Mouse (Mus musculus) G1E (cell line): Measurements from ENCODE around the gene Gtpbp1. TPM values are rescaled to one million over a fixed set of nuclear protein-coding genes. Genes with fewer than 3 reads are reported as not detected.

Source experiments
- ATAC-seq: 2 replicates; pipeline ENCODE4 v1.8.0; 2016; ENCODE audit warnings: mild to moderate bottlenecking; ENCODE audit not compliant: insufficient number of reproducible peaks, poor library complexity, low FRiP score, severe bottlenecking; ENCODE audit errors: extremely low read depth
- DNase-seq: peaks from one replicate; pipeline ENCODE4 v3.0.0; 2012; ENCODE audit warnings: low spot score
- H3K27me3 ChIP-seq: 2 replicates; pipeline ENCODE4 v1.6.1; 2012; ENCODE audit warnings: mild to moderate bottlenecking, low read length, inconsistent platforms; ENCODE audit not compliant: insufficient read depth
- H3K36me3 ChIP-seq: replicated peaks from 2 replicates; pipeline ENCODE3; 2012; ENCODE audit warnings: mild to moderate bottlenecking, inconsistent platforms
- H3K4me1 ChIP-seq: 2 replicates; pipeline ENCODE4 v1.6.1; 2012; ENCODE audit warnings: low read depth, low read length, inconsistent platforms, mixed read lengths; ENCODE audit not compliant: insufficient read depth
- H3K4me3 ChIP-seq: 2 replicates; pipeline ENCODE4 v1.5.1; 2012; ENCODE audit warnings: low read depth, mild to moderate bottlenecking, inconsistent platforms, low read length, moderate library complexity, mixed read lengths
- H3K9me3 ChIP-seq: replicated peaks from 2 replicates; pipeline ENCODE4 v1.6.1; 2012; ENCODE audit warnings: inconsistent platforms
- CTCF ChIP-seq: IDR thresholded peaks from 2 replicates; pipeline ENCODE4 v1.5.1; 2012; ENCODE audit warnings: low read depth, low read length, inconsistent platforms, mixed read lengths
- GATA1 ChIP-seq: IDR thresholded peaks from 2 replicates; pipeline ENCODE4 v1.6.1; 2012; ENCODE audit warnings: borderline replicate concordance, low read length, inconsistent platforms, mixed read lengths
- GATA2 ChIP-seq: IDR thresholded peaks from 2 replicates; pipeline ENCODE4 v1.6.1; 2012; ENCODE audit warnings: low read depth, low read length, inconsistent platforms, borderline replicate concordance
- POLR2AphosphoS5 ChIP-seq: IDR thresholded peaks from 2 replicates; pipeline ENCODE4 v1.6.1; 2012; ENCODE audit warnings: low read depth, low read length, inconsistent platforms; ENCODE audit not compliant: insufficient replicate concordance
- TAL1 ChIP-seq: conservative IDR thresholded peaks from 2 replicates; pipeline ENCODE4 v1.6.1; 2012; ENCODE audit warnings: low read depth, low read length, inconsistent platforms, mixed read lengths
- polyA plus RNA-seq: library from polyadenylated mRNA; stranded (reverse); fragments of >175 nt; gene quantifications from 2 replicates; pipeline ENCODE4 v1.2.3, GENCODE M21; 2012
- total RNA-seq, 2 experiments: library from RNA; stranded (forward) in 1 of 2; stranded (reverse) in 1 of 2; fragments of 200-1000 nt in 1 of 2; fragments of >200 nt in 1 of 2; fragmentation: Nextera tagmentation in 1 of 2; gene quantifications; 2 replicates each; pipeline ENCODE4 v1.2.3; 2014 to 2017

Gene Gtpbp1
- total and polyA plus RNA-seq, 3 experiments = 54.8 to 108 (median 63.7) TPM

- H3K36me3 ChIP-seq = peaks cover 67% of the 10 kb centered on the region
- TF ChIP-seq GATA1 (no peak), GATA2 (no peak), CTCF (no peak), TAL1 (no peak), POLR2AphosphoS5 (no peak)
Measured at GRCm38 (mm10) chr15:79766586-79767071, 76.0 kb downstream of the Gtpbp1 start.

GRCm38 (mm10) chr15:79767327-79767961 lies 76.8 kb downstream of the Gtpbp1 start:
- DNase-seq = no peak
- ATAC-seq = no peak
- Histone ChIP-seq H3K36me3 (peaks cover 61% of the 10 kb centered on the region), H3K4me3 (no peak overlapping the region), H3K27me3 (no peaks in the 10 kb centered on the region), H3K9me3 (no peaks in the 10 kb centered on the region), H3K4me1 (peaks cover 6% of the 10 kb centered on the region; the same call in 1 of the 2 replicates)
- TF ChIP-seq GATA1 (no peak), CTCF (no peak), TAL1 (no peak), POLR2AphosphoS5 (no peak), GATA2 (no peak)

More at GRCm38 (mm10) chr15:79766586-79767071, 76.0 kb downstream of the Gtpbp1 start:
- Histone ChIP-seq H3K4me3 (no peak overlapping the region), H3K9me3 (no peaks in the 10 kb centered on the region), H3K4me1 (peaks cover 6% of the 10 kb centered on the region; the same call in 1 of the 2 replicates), H3K27me3 (no peaks in the 10 kb centered on the region)
- no peak for ATAC-seq
- DNase-seq = no peak

DNA sequence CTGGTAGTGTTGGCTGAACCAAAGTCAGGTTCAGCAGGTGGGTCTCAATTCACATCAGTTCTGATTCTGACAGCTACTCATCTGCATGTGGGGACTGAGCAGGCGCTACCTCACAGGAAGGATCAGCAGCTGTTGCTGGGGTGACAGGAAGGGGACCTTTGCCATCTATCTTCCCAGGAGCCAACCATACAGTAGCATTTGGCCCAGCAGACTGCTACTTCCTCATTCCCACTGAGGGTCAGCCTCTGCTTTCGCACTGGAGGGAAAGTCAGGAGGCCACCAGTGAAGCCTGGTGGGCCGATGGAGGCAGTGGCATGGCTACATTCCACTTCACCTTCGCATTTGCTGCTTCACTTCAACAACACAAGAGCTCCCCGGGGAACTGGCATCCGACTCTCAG lies 77.7 kb downstream of the Gtpbp1 start:
- H3K36me3 ChIP-seq = peaks cover 56% of the 10 kb centered on the region
- H3K27me3 ChIP-seq = no peaks in the 10 kb centered on the region
- no peak for TF ChIP-seq GATA1
- no peak for TF ChIP-seq CTCF
- TF ChIP-seq TAL1 = no peak
- TF ChIP-seq POLR2AphosphoS5 = no peak
- no peak for TF ChIP-seq GATA2
- H3K4me3 ChIP-seq = no peak overlapping the region
- H3K9me3 ChIP-seq = no peaks in the 10 kb centered on the region
- ATAC-seq (no peak), DNase-seq (no peak)
- peaks cover 12% of the 10 kb centered on the region for H3K4me1 ChIP-seq

GRCm38 (mm10) chr15:79770629-79771240 lies 80.1 kb downstream of the Gtpbp1 start:
- Histone ChIP-seq H3K27me3 (0 out of 2 replicates have a peak, but pooled peaks cover under 1% of the 10 kb centered on the region), H3K9me3 (no peaks in the 10 kb centered on the region), H3K36me3 (peaks cover 32% of the 10 kb centered on the region), H3K4me1 (peaks cover 32% of the 10 kb centered on the region), H3K4me3 (no peak overlapping the region)
- DNase-seq (no peak), ATAC-seq (no peak)
- TF ChIP-seq GATA1 (no peak), POLR2AphosphoS5 (no peak), TAL1 (no peak)

Other genes starting within 250 kb of the Gtpbp1 start
- not detected in 2 replicates for gene Csnk1e, start 235.3 kb upstream of the Gtpbp1 start, total RNA-seq (2014; fragmentation: Nextera tagmentation)
- gene Csnk1e, start 235.3 kb upstream of the Gtpbp1 start, total RNA-seq (2017) = 0.35 and 0.44 TPM in 2 replicates
- gene Csnk1e, start 235.3 kb upstream of the Gtpbp1 start, polyA plus RNA-seq = not detected in 2 replicates
- gene Kcnj4, start 185.6 kb upstream of the Gtpbp1 start, total RNA-seq (2014; fragmentation: Nextera tagmentation) = not detected in 2 replicates
- 0.05 TPM in 1 of 2 replicates, not detected in the other for gene Kcnj4, start 185.6 kb upstream of the Gtpbp1 start, total RNA-seq (2017)
- not detected in 2 replicates for gene Kcnj4, start 185.6 kb upstream of the Gtpbp1 start, polyA plus RNA-seq
- gene Kdelr3, start 174.4 kb upstream of the Gtpbp1 start, total RNA-seq (2014; fragmentation: Nextera tagmentation) = not detected in 2 replicates
- gene Kdelr3, start 174.4 kb upstream of the Gtpbp1 start, total RNA-seq (2017) = 0.05 TPM in 1 of 2 replicates, not detected in the other
- not detected in 2 replicates for gene Kdelr3, start 174.4 kb upstream of the Gtpbp1 start, polyA plus RNA-seq
- gene Ddx17, start 144.1 kb upstream of the Gtpbp1 start, total RNA-seq (2014; fragmentation: Nextera tagmentation) = 238 and 294 TPM in 2 replicates
- 191 and 220 TPM in 2 replicates for gene Ddx17, start 144.1 kb upstream of the Gtpbp1 start, total RNA-seq (2017)
- gene Ddx17, start 144.1 kb upstream of the Gtpbp1 start, polyA plus RNA-seq = 54.2 and 61.0 TPM in 2 replicates
- gene Dmc1, start 85.7 kb upstream of the Gtpbp1 start, total RNA-seq (2014; fragmentation: Nextera tagmentation) = not detected in 2 replicates
- 0.29 TPM in 1 of 2 replicates, not detected in the other for gene Dmc1, start 85.7 kb upstream of the Gtpbp1 start, total RNA-seq (2017)
- gene Dmc1, start 85.7 kb upstream of the Gtpbp1 start, polyA plus RNA-seq = not detected in 2 replicates
- 0.90 and 3.4 TPM in 2 replicates for gene Fam227a, start 31.9 kb upstream of the Gtpbp1 start, total RNA-seq (2014; fragmentation: Nextera tagmentation)
- 1.2 and 2.1 TPM in 2 replicates for gene Fam227a, start 31.9 kb upstream of the Gtpbp1 start, total RNA-seq (2017)
- gene Fam227a, start 31.9 kb upstream of the Gtpbp1 start, polyA plus RNA-seq = 0.11 and 0.13 TPM in 2 replicates
- 9.9 and 18.5 TPM in 2 replicates for gene Cby1, start 31.6 kb upstream of the Gtpbp1 start, total RNA-seq (2014; fragmentation: Nextera tagmentation)
- 44.7 and 54.5 TPM in 2 replicates for gene Cby1, start 31.6 kb upstream of the Gtpbp1 start, total RNA-seq (2017)
- 98.0 and 113 TPM in 2 replicates for gene Cby1, start 31.6 kb upstream of the Gtpbp1 start, polyA plus RNA-seq
- gene Tomm22, start 20.0 kb upstream of the Gtpbp1 start, total RNA-seq (2014; fragmentation: Nextera tagmentation) = 116 and 133 TPM in 2 replicates
- 144 and 169 TPM in 2 replicates for gene Tomm22, start 20.0 kb upstream of the Gtpbp1 start, total RNA-seq (2017)
- gene Tomm22, start 20.0 kb upstream of the Gtpbp1 start, polyA plus RNA-seq = 103 and 140 TPM in 2 replicates
- 19.1 and 23.3 TPM in 2 replicates for gene Josd1, start 2.9 kb upstream of the Gtpbp1 start, total RNA-seq (2014; fragmentation: Nextera tagmentation)
- gene Josd1, start 2.9 kb upstream of the Gtpbp1 start, total RNA-seq (2017) = 21.6 and 21.9 TPM in 2 replicates
- 16.7 and 22.6 TPM in 2 replicates for gene Josd1, start 2.9 kb upstream of the Gtpbp1 start, polyA plus RNA-seq
- 16.2 and 33.3 TPM in 2 replicates for gene Sun2, start 51.7 kb downstream of the Gtpbp1 start, total RNA-seq (2014; fragmentation: Nextera tagmentation)
- 24.2 and 24.4 TPM in 2 replicates for gene Sun2, start 51.7 kb downstream of the Gtpbp1 start, total RNA-seq (2017)
- 30.1 and 32.3 TPM in 2 replicates for gene Sun2, start 51.7 kb downstream of the Gtpbp1 start, polyA plus RNA-seq
- gene Dnal4, start 87.0 kb downstream of the Gtpbp1 start, total RNA-seq (2014; fragmentation: Nextera tagmentation) = 15.2 and 19.5 TPM in 2 replicates
- gene Dnal4, start 87.0 kb downstream of the Gtpbp1 start, total RNA-seq (2017) = 13.1 and 13.9 TPM in 2 replicates
- 25.7 and 29.7 TPM in 2 replicates for gene Dnal4, start 87.0 kb downstream of the Gtpbp1 start, polyA plus RNA-seq
- gene Nptxr, start 113.9 kb downstream of the Gtpbp1 start, total RNA-seq (2014; fragmentation: Nextera tagmentation) = not detected in 2 replicates
- under 0.01 and 0.05 TPM in 2 replicates for gene Nptxr, start 113.9 kb downstream of the Gtpbp1 start, total RNA-seq (2017)
- gene Nptxr, start 113.9 kb downstream of the Gtpbp1 start, polyA plus RNA-seq = 0.01 and 0.03 TPM in 2 replicates
- not detected in 2 replicates for gene Npcd, start 143.4 kb downstream of the Gtpbp1 start, total RNA-seq (2014; fragmentation: Nextera tagmentation)
- gene Npcd, start 143.4 kb downstream of the Gtpbp1 start, total RNA-seq (2017) = not detected in 2 replicates
- not detected in 2 replicates for gene Npcd, start 143.4 kb downstream of the Gtpbp1 start, polyA plus RNA-seq
- 0.73 and 5.9 TPM in 2 replicates for gene Cbx6, start 143.8 kb downstream of the Gtpbp1 start, total RNA-seq (2014; fragmentation: Nextera tagmentation)
- gene Cbx6, start 143.8 kb downstream of the Gtpbp1 start, total RNA-seq (2017) = 1.4 and 1.6 TPM in 2 replicates
- 6.1 and 8.7 TPM in 2 replicates for gene Cbx6, start 143.8 kb downstream of the Gtpbp1 start, polyA plus RNA-seq
- 33.7 and 97.1 TPM in 2 replicates for gene Apobec3, start 200.8 kb downstream of the Gtpbp1 start, total RNA-seq (2014; fragmentation: Nextera tagmentation)
- gene Apobec3, start 200.8 kb downstream of the Gtpbp1 start, total RNA-seq (2017) = 27.2 and 39.8 TPM in 2 replicates
- 1.1 and 2.6 TPM in 2 replicates for gene Apobec3, start 200.8 kb downstream of the Gtpbp1 start, polyA plus RNA-seq